Mouse (Mus musculus): Measurements from ENCODE around the gene Ssbp4. TPM values are rescaled to one million over a fixed set of nuclear protein-coding genes. Genes with fewer than 3 reads are reported as not detected.

The Ssbp4 gene
- polyA plus RNA-seq, 1 experiment, result 29.6 TPM

- Histone ChIP-seq H3K27ac (replicated peaks; ENCODE audit: low read depth, low read length) (no peak overlapping the region), H3K4me1 (ENCODE audit: control insufficient read depth, insufficient read depth, insufficient read length, low read length) (peaks cover 3% of the 10 kb centered on the region; the same call in 1 of the 2 replicates), H3K4me3 (ENCODE audit: insufficient read depth, low read depth, low read length) (peak overlapping the region; percentile 95)
These were observed 1.7 kb downstream of the Ssbp4 start for GRCm38 (mm10) chr8:70606780-70607602.

- Histone ChIP-seq H3K4me1 (ENCODE audit: control insufficient read depth, insufficient read depth, insufficient read length, low read length) (peaks cover 6% of the 10 kb centered on the region), H3K4me3 (ENCODE audit: insufficient read depth, low read depth, low read length) (peak overlapping the region; percentile 95; the same call in 1 of the 2 replicates), H3K27ac (replicated peaks; ENCODE audit: low read depth, low read length) (no peak overlapping the region)
These were observed 2.5 kb downstream of the Ssbp4 start for GRCm38 (mm10) chr8:70605871-70606779.

- Histone ChIP-seq H3K4me3 (ENCODE audit: insufficient read depth, low read depth, low read length) (no peak overlapping the region), H3K4me1 (ENCODE audit: control insufficient read depth, insufficient read depth, insufficient read length, low read length) (peaks cover 10% of the 10 kb centered on the region), H3K27ac (replicated peaks; ENCODE audit: low read depth, low read length) (no peak overlapping the region)
These were observed 4.1 kb downstream of the Ssbp4 start for GRCm38 (mm10) chr8:70604558-70604957.

- Histone ChIP-seq H3K4me1 (ENCODE audit: control insufficient read depth, insufficient read depth, insufficient read length, low read length) (peaks cover 6% of the 10 kb centered on the region), H3K4me3 (ENCODE audit: insufficient read depth, low read depth, low read length) (no peak overlapping the region), H3K27ac (replicated peaks; ENCODE audit: low read depth, low read length) (no peak overlapping the region)
These were observed 6.4 kb downstream of the Ssbp4 start for GRCm38 (mm10) chr8:70602139-70602811.

- Histone ChIP-seq H3K4me3 (ENCODE audit: insufficient read depth, low read depth, low read length) (peak overlapping the region; percentile 12; the same call in 1 of the 2 replicates), H3K27ac (replicated peaks; ENCODE audit: low read depth, low read length) (no peak overlapping the region)
These were observed 7.4 kb downstream of the Ssbp4 start for GRCm38 (mm10) chr8:70601271-70601649.

GRCm38 (mm10) chr8:70600473-70601270, 8.0 kb downstream of the Ssbp4 start:
- H3K27ac ChIP-seq (replicated peaks; ENCODE audit: low read depth, low read length), result peak overlapping the region; percentile 30; the same call in 1 of the 2 replicates
- H3K4me3 ChIP-seq (ENCODE audit: insufficient read depth, low read depth, low read length), result peak overlapping the region; percentile 12; the same call in 1 of the 2 replicates
- H3K4me1 ChIP-seq (ENCODE audit: control insufficient read depth, insufficient read depth, insufficient read length, low read length), result peaks cover 6% of the 10 kb centered on the region

More at GRCm38 (mm10) chr8:70601271-70601649, 7.4 kb downstream of the Ssbp4 start:
- H3K4me1 ChIP-seq (ENCODE audit: control insufficient read depth, insufficient read depth, insufficient read length, low read length), result peaks cover 6% of the 10 kb centered on the region

- no peak overlapping the region for H3K4me3 ChIP-seq (ENCODE audit: insufficient read depth, low read depth, low read length)
- H3K27ac ChIP-seq (replicated peaks; ENCODE audit: low read depth, low read length), result no peak overlapping the region
- peaks cover 13% of the 10 kb centered on the region for H3K4me1 ChIP-seq (ENCODE audit: control insufficient read depth, insufficient read depth, insufficient read length, low read length)
These were observed 9.0 kb downstream of the Ssbp4 start for GRCm38 (mm10) chr8:70599507-70600290.

GRCm38 (mm10) chr8:70598722-70599121, 9.9 kb downstream of the Ssbp4 start:
- Histone ChIP-seq H3K4me3 (ENCODE audit: insufficient read depth, low read depth, low read length) (no peak overlapping the region), H3K4me1 (ENCODE audit: control insufficient read depth, insufficient read depth, insufficient read length, low read length) (peaks cover 14% of the 10 kb centered on the region), H3K27ac (replicated peaks; ENCODE audit: low read depth, low read length) (no peak overlapping the region)

GRCm38 (mm10) chr8:70598283-70598682, 10.4 kb downstream of the Ssbp4 start:
- Histone ChIP-seq H3K4me1 (ENCODE audit: control insufficient read depth, insufficient read depth, insufficient read length, low read length) (peaks cover 14% of the 10 kb centered on the region), H3K27ac (replicated peaks; ENCODE audit: low read depth, low read length) (no peak overlapping the region), H3K4me3 (ENCODE audit: insufficient read depth, low read depth, low read length) (no peak overlapping the region)

GRCm38 (mm10) chr8:70597417-70598272, 11.0 kb downstream of the Ssbp4 start:
- Histone ChIP-seq H3K27ac (replicated peaks; ENCODE audit: low read depth, low read length) (no peak overlapping the region), H3K4me1 (ENCODE audit: control insufficient read depth, insufficient read depth, insufficient read length, low read length) (peaks cover 14% of the 10 kb centered on the region), H3K4me3 (ENCODE audit: insufficient read depth, low read depth, low read length) (no peak overlapping the region)

- peaks cover 14% of the 10 kb centered on the region for H3K4me1 ChIP-seq (ENCODE audit: control insufficient read depth, insufficient read depth, insufficient read length, low read length)
- H3K27ac ChIP-seq (replicated peaks; ENCODE audit: low read depth, low read length), result no peak overlapping the region
- no peak overlapping the region for H3K4me3 ChIP-seq (ENCODE audit: insufficient read depth, low read depth, low read length)
These were observed 11.8 kb downstream of the Ssbp4 start for GRCm38 (mm10) chr8:70596775-70597416.

- H3K27ac ChIP-seq (replicated peaks; ENCODE audit: low read depth, low read length), result no peak overlapping the region
- no peak overlapping the region for H3K4me3 ChIP-seq (ENCODE audit: insufficient read depth, low read depth, low read length)
- H3K4me1 ChIP-seq (ENCODE audit: control insufficient read depth, insufficient read depth, insufficient read length, low read length), result peaks cover 11% of the 10 kb centered on the region
These were observed 12.5 kb downstream of the Ssbp4 start for GRCm38 (mm10) chr8:70596216-70596615.
